Mouse (Mus musculus): ENCODE results near the gene Bglap.
"Not testable (repeated sequence)": the region's sequence is repeated elsewhere in the genome, so short reads cannot be mapped to it uniquely, and the experiment has no call there.

The Bglap gene

DNA sequence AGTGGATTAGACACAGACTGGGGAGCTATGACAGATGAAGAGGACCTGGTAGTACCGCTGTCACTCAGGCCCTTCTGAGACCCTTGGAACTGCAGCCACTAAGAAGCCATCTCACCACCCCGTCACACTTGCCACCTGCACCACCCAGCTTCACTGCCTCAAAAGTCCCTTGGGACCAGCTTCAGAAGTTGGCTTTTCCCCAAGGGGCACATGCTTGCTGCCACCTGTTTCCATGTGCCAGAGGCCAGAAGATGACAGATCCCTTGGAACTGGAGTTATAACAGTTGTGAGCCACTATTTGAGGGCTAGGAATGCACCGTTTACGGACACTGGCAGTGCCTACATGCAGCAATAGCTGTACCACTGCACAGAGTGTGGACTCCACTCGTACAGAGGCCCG is 11.0 kb upstream of the Bglap start:
- peak in 1 of 2 experiments; percentile 51 for DNase-seq (ENCODE audit: low spot score in 2 of 2)

DNA sequence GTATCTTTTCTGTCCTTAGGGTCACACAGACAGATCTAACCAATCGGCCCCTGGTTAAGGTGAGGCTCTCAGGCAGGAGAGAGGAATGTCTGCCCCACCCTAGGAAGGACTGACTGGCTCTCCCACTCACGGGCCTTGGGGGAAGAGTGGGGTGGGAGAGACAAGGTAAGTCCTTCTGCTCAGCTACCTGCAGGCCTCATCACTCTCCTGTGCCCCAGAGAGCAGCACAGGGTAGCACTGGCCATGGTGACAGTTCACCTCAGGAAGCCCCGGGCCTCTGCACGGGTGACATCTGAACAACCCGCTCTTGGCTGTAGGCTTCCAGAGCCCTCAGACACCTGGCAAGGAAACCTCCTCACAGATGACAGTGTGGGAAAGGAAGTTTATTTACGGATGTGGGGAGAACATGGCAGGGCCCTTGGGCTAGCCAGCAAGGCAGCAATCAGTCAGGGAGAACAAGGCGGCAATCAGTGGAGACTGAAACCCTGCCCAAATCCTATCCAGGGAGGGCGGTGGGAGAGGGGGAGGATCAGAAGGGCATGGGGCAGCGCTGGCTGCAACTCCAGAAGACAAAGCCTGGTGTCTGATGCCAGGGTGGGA is 9.6 kb upstream of the Bglap start:
- no peak for DNase-seq (ENCODE audit: low spot score in 2 of 2)

DNA sequence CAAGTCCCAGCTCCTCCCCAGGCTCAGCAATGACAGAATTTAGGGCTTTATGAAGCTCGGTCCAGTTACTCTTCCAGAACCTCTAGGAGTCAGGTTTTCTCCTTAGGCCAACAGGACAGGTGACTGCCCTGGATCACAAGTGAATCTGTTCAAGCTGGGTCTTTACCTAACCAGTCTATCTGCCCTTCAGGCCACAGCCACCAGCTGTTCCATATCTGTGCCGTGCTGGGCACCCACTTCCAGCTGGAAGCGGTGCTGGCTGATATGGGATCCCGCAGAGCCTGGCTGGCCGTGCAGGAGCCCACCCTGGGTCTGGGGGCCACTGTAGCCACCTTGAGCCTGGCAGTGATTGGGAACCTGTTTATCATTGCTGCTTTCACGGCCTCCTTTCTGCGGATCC is 1.9 kb downstream of the Bglap start:
- not testable (repeated sequence) for DNase-seq (ENCODE audit: low spot score in 2 of 2)

DNA sequence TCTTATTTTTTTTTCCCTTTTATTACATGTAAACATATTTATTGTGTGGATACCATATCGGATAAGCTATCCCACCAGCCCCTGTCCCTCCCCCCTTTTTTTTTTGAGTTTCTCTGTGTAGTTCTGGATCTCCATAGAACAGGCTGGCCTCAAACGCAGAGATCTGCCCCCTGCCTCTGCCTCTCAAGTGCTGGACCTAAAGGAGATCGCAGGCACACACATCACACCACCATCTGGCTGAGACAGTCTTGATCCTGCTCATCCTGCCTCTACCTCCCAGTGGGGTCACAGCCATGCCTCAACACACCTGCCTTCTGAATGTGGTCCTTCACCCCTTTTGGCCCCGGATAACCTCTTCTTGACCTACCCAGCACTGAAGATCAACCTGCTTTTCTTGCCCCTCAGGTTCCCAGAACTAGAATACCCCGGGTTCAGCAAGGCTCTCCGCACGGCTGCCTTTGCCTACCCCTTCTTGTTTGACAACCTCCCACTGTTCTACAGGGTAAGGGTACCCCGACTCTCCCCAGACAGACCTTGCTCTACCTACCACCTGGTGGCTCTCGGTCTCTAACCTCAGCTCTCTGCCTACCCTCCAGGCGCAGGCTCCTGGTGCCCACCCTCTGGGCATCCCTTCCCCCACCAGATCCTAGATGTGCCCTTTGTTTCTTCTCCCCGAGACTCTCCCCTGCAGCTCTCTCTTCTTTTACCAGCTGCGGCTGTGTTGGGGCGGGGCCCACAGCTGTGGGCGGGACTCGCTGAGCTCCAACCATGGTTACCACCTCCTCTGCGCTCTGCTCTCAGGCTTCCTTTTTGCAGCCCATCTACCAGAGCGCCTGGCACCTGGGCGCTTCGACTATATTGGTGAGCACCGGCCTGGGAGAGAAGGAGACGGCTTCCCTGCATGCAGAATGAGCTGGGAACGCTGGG is 2.6 kb downstream of the Bglap start:
- not testable (repeated sequence) for DNase-seq (ENCODE audit: low spot score in 2 of 2)

DNA sequence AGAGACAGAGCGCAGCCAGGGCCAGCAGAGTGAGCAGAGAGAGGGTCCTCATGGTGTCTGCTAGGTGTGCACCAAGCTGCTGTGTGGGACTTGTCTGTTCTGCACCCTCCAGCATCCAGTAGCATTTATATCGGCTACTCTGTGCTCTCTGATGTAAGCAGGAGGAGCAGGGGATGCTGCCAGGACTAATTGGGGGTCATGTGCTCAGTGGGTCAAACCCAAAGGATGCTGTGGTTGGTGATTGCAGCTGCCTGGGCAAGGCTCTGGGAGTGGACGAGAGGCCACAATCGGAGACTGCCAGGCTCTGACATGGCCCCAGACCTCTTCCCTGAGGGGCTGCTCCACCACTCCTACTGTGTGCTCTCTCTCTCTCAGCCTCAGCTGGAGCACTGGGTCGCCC is 5.7 kb downstream of the Bglap start, which contains the start of gene Bglap2:
Gene Bglap2 (minus strand): TSS at position 101 of the 400 bp plus-strand sequence.
- not testable (repeated sequence) for DNase-seq (ENCODE audit: low spot score in 2 of 2)

DNA sequence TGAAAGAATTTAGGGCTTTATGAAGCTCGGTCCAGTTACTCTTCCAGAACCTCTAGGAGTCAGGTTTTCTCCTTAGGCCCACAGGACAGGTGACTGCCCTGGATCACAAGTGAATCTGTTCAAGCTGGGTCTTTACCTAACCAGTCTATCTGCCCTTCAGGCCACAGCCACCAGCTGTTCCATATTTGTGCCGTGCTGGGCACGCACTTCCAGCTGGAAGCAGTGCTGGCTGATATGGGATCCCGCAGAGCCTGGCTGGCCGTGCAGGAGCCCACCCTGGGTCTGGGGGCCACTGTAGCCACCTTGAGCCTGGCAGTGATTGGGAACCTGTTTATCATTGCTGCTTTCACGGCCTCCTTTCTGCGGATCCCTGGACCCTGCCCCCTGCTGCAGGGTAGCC is 7.6 kb downstream of the Bglap start:
- not testable (repeated sequence) for DNase-seq (ENCODE audit: low spot score in 2 of 2)

DNA sequence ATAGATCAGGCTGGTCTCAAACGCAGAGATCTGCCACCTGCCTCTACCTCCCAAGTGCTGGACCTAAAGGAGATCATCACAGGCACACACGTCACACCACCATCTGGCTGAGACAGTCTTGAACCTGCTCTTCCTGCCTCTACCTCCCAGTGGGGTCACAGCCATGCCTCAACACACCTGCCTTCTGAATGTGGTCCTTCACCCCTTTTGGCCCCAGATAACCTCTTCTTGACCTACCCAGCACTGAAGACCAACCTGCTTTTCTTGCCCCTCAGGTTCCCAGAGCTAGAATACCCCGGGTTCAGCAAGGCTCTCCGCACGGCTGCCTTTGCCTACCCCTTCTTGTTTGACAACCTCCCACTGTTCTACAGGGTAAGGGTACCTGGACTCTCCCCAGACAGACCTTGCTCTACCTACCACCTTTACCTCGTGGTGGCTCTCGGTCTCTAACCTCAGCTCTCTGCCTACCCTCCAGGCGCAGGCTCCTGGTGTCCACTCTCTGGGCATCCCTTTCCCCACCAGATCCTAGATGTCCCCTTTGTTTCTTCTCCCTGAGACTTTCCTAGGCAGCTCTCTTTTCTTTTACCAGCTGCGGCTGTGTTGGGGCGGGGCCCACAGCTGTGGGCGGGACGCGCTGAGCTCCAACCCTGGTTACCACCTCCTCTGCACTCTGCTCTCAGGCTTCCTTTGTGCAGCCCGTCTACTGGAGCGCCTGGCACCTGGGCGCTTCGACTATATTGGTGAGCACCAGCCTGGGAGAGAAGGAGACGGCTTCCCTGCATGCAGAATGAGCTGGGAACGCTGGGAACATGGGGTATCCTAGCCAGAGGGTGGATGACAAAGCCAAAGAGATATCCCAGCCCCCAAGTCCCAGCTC is 8.3 kb downstream of the Bglap start:
- DNase-seq (ENCODE audit: low spot score in 2 of 2): not testable (repeated sequence)

DNA sequence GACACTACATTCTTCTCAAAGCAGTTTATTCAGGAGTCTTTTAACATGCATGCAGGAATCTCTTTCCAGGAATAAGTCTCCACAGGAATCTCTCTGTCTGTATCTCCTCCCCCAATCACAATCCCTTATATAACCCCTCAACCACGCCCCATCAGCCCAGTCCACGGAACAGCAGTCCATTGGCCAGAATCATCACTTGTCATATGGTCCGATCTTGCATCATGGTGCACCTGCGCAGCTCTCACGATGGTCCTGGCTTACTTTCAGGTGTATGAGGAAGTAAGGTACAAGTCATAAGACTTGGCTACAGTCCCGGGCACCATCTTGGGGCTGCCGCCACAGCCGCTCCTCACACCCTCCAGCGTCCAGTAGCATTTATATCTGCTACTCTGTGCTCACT is 11.6 kb downstream of the Bglap start, which contains the start of gene Bglap3:
Gene Bglap3 (minus strand): TSS at position 101 of the 400 bp plus-strand sequence.
- DNase-seq (ENCODE audit: low spot score in 2 of 2): not testable (repeated sequence)

DNA sequence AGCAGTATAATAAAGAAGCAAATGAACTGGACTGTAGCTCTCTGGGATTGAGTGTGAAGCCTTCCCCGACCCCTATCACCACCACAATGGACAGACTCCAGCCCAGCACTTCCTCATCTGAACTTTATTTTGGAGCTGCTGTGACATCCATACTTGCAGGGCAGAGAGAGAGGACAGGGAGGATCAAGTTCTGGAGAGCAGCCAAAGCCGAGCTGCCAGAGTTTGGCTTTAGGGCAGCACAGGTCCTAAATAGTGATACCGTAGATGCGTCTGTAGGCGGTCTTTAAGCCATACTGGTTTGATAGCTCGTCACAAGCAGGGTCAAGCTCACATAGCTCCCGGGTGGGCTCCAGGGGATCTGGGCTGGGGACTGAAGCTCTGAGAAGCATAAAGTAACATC is 15.8 kb downstream of the Bglap start:
- not testable (repeated sequence) for DNase-seq (ENCODE audit: low spot score in 2 of 2)

DNA sequence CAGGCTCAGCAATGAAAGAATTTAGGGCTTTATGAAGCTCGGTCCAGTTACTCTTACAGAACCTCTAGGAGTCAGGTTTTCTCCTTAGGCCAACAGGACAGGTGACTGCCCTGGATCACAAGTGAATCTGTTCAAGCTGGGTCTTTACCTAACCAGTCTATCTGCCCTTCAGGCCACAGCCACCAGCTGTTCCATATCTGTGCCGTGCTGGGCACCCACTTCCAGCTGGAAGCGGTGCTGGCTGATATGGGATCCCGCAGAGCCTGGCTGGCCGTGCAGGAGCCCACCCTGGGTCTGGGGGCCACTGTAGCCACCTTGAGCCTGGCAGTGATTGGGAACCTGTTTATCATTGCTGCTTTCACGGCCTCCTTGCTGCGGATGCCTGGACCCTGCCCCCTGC is 16.7 kb downstream of the Bglap start:
- DNase-seq (ENCODE audit: low spot score in 2 of 2): not testable (repeated sequence)

DNA sequence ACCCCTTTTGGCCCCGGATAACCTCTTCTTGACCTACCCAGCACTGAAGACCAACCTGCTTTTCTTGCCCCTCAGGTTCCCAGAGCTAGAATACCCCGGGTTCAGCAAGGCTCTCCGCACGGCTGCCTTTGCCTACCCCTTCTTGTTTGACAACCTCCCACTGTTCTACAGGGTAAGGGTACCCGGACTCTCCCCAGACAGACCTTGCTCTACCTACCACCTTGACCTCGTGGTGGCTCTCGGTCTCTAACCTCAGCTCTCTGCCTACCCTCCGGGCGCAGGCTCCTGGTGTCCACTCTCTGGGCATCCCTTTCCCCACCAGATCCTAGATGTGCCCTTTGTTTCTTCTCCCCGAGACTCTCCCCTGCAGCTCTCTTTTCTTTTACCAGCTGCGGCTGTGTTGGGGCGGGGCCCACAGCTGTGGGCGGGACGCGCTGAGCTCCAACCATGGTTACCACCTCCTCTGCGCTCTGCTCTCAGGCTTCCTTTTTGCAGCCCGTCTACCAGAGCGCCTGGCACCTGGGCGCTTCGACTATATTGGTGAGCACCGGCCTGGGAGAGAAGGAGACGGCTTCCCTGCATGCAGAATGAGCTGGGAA is 17.3 kb downstream of the Bglap start:
- peak in 1 of 2 experiments; percentile 34 for DNase-seq (ENCODE audit: low spot score in 2 of 2)

DNA sequence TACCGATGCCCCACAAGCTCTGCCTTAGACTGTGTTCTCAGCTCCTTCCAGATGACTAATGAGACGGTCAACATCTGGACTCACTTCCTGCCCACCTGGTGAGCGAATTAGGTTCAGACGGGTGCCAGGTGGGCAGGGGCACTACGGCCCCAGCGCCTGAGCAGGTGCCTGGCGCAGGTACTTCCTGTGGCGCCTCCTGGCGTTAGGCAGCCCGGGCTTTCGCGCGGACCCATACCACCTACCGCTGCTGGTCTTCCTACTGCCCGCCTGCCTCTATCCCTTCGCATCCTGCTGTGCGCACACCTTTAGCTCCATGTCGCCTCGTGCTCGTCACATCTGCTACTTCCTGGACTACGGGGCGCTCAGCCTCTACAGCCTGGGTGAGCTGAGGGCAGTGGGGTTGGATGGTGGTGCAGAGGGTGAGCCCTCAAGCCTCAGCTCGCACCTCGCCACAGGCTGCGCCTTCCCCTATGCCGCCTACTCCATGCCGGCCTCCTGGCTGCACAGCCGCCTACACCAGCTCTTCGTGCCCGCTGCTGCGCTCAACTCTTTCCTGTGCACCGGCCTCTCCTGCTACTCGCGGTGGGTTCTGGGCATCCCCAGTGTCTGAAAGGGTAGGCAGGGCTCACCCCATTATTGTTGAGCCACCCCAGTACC is 18.4 kb downstream of the Bglap start:
- no peak for DNase-seq (ENCODE audit: low spot score in 2 of 2)

DNA sequence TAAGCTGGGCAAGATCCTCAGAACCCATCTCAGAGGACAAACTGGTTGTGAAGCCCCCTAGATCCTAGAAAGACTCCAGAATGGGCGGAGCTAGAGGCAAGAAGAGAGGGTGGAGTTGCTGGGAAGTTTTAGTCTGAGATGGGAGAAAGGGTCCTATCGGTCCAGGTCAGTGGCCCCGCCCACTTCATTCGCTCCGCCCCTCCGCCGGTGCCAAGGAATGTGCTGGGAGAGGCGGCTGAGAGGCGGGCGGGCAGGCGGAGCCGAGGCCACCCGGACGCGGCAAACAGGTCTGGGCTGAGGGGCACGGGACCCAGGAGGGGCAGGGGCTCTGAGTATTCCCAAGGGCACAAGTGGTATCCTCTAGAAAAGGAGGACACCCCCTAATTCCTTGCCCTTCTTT is 19.9 kb downstream of the Bglap start, which contains the start of gene Paqr6:
Gene Paqr6 (plus strand): TSS at position 248 of the 400 bp plus-strand sequence.
- no peak for DNase-seq (ENCODE audit: low spot score in 2 of 2)

DNA sequence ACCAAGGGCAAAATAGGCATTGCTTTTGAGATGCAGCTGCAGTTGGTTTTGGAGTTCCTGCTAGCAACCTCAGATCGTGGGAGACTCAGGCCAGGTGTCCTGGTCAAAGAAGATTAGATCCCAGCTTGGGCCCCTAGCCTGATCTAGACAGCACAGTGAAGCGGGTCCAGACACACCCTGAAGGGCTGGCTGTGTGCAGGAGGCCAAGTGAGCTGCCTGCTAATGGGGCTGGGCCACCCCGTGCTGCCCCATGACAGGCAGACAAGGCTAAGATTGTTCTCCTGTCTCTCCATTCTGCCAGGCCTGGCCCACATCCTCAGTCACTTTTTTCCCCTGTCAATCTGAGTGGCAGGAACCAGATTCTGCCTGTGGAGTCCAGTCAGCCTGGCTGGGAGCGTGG is 20.6 kb downstream of the Bglap start:
- no peak for DNase-seq (ENCODE audit: low spot score in 2 of 2)

DNA sequence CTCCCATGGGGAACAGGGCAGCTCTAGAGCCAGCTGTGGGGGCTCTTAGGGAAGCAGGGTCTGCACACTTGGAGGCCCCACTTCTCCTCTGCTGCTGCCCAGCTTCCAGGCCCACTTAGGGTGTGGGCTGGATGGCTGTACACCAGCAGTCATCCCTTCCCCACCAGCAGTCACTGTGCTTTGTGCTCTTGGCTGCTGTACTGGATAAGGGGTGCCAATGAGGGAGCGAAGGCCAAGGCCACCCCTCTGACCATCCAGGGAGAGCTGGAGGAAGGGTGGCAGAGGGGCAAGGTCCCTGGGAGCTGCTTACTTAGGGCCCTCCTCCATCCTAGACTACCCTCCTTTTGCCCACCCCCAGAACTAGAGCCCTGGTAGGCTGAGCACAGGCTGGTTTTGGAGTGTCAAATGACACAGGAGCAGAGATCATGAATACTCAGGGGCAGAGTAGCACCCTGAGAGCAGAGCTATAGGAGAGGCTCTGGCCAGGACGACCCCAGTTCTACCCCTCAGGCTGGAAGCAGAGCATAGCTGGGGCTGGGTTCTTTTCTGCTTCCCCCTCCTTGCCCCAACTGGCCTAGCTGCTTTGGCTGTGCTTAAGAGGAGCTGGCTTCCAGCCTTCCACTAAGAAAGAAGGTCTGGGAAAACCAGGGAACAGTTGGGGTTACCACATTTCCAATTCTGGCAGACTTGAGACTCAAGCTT is 22.5 kb downstream of the Bglap start:
- no peak for DNase-seq (ENCODE audit: low spot score in 2 of 2)

DNA sequence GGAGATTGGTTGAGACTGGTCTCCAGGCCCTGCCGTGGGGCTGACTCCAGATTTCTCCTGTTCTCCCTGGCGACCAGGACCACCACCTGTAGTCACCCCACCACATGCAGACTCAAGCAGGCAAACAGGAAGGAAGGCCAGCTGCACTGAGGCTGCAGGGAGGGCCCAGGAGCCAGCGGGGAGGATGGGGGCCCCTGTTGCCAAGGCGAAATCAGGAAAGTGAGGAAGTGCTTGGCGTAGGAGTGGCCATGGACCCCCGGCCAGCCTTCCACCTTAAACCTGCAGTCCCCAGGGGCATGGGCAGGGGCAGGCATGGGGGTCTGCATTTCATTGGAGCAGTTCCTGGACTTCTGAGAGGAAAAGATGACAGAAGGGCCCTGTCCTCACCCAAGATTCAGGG is 23.2 kb downstream of the Bglap start:
- no peak for DNase-seq (ENCODE audit: low spot score in 2 of 2)

DNA sequence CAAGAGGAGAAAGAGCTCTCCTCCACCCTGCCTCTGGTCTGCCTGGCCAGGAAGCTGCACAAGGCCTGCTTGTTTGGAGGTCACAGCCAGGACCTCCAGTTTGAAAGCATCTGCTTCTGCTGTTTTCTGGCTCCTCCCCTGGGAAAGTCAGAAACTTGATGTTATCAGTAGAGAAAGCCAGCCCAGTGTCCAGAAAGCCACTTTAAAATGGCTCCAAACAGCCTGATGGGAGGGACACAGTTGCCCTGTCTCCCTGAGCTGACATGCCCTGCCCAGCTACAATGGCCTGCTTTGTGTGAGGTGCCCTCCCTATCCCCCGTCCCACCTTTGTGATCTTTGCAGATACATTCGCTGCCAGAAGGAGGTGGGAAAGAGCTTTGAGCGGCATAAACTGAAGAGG is 24.3 kb downstream of the Bglap start:
- no peak for DNase-seq (ENCODE audit: low spot score in 2 of 2)

DNA sequence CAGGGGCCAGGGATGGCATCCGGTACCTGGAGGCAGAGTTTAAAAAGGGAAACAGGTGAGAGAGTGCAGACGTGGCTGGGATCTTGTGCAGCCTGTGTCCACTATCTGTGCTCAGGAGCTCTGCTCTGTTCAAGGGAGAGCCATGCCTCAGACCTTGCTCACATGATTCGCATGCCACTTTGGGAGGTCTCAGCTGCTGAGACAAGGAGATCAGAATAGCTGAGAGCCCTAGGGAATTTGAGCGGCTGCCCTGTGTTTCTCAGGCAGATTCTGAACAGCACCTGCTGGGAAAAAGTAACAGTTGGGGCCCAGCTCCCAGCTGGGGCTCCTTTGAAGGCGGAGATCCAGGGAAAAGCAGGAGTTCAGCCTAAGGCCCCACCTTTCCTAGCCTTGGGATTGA is 24.7 kb downstream of the Bglap start:
- no peak for DNase-seq (ENCODE audit: low spot score in 2 of 2)

DNA sequence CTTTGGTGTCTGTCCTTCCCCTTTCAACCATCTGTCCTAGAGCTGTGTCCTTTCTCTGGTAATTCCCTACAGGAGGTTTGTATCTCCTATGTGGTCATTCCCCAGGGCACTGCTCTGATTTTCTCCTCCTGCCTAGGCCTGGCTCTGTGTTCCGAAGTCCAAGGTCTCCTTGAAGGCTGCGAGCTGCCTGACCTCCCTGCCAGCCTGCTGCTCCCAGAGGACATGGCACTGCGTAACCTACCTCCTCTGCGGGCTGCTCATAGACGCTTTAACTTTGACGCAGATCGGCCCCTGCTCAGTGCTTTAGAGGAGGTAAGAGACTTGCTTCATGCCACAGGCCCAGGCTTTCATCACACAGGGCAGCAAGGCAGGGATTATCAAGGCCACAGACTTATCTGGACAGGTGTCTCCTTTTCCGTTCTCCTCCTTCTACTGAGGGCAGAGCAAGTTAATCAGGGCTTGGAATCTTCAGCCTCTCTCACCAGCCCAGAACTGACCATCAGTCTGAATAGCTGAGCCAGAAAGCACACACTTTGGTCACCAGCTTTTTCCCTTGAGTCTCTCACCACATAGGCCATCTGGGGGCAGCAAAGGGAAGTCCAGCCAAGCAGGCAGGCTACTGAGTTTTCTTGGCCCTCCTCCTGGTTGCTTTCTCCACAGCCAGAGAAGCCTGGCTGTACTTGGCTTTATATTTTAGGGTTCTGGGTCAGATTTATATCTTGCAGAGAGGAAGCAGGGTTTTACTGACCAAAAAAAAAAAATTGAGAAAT is 29.7 kb downstream of the Bglap start:
- DNase-seq (ENCODE audit: low spot score in 2 of 2): no peak

DNA sequence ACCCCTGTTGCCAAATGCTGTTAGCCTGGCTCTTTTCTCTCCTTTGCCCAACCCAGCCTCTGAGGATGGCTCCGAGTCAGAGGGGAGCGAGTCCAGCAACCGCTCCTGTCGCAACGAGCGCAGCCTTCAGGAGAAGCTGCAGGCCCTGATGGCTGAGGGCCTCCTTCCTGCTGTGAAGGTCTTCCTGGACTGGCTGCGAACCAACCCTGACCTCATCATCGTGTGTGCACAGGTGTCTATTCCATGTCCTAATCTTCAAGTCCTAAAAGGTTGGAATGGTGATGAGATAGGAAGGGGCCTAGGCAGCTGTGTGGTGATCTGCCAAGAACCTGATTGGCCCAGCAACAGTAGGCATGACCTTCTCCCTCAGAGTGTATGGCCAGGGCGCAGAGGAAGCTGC is 31.4 kb downstream of the Bglap start:
- no peak for DNase-seq (ENCODE audit: low spot score in 2 of 2)
